Mouse (Mus musculus) cerebellum, postnatal 4 days (tissue): Measurements from ENCODE around the gene Cldn18.
A peak's percentile ranks its signal among the peaks of the same experiment; 100 is the strongest.

Experiments
- DNase-seq, 2 experiments: peaks; one replicate each; pipeline ENCODE4 v3.0.0; 2022; ENCODE audit warnings: low spot score in 2 of 2, mixed read lengths in 1 of 2

The Cldn18 gene

GRCm38 (mm10) chr9:99717134-99717533, at the start of gene Cldn18:
Gene Cldn18 (minus strand): TSS chr9:99717267.
- no peak for DNase-seq

- no peak for DNase-seq
Measured at GRCm38 (mm10) chr9:99763530-99763929, 46.5 kb upstream of the Cldn18 start.

- no peak for DNase-seq
Measured at GRCm38 (mm10) chr9:99750272-99750671, 33.2 kb upstream of the Cldn18 start.

- DNase-seq = no peak
Measured at GRCm38 (mm10) chr9:99748279-99748678, 31.2 kb upstream of the Cldn18 start.

- DNase-seq = no peak
Measured at GRCm38 (mm10) chr9:99747731-99748130, 30.7 kb upstream of the Cldn18 start.

GRCm38 (mm10) chr9:99744548-99744947, 27.5 kb upstream of the Cldn18 start:
- no peak for DNase-seq

GRCm38 (mm10) chr9:99729943-99730646, 13.0 kb upstream of the Cldn18 start:
- peak; percentile 70 to 79 for DNase-seq

- no peak for DNase-seq
Measured at GRCm38 (mm10) chr9:99727819-99728218, 10.8 kb upstream of the Cldn18 start.

GRCm38 (mm10) chr9:99725278-99725677, 8.2 kb upstream of the Cldn18 start:
- no peak for DNase-seq

- no peak for DNase-seq
Measured at GRCm38 (mm10) chr9:99720011-99720410, 2.9 kb upstream of the Cldn18 start.

- DNase-seq = no peak
Measured at GRCm38 (mm10) chr9:99710297-99710696, 6.8 kb downstream of the Cldn18 start.

- DNase-seq = no peak
Measured at GRCm38 (mm10) chr9:99709588-99710248, 7.3 kb downstream of the Cldn18 start.

- DNase-seq = no peak
Measured at GRCm38 (mm10) chr9:99707425-99708126, 9.5 kb downstream of the Cldn18 start.

GRCm38 (mm10) chr9:99706264-99706663, 10.8 kb downstream of the Cldn18 start:
- DNase-seq = no peak

- no peak for DNase-seq
Measured at GRCm38 (mm10) chr9:99703711-99704110, 13.4 kb downstream of the Cldn18 start.

GRCm38 (mm10) chr9:99702215-99702614, 14.9 kb downstream of the Cldn18 start:
- no peak for DNase-seq

GRCm38 (mm10) chr9:99701187-99701586, 15.9 kb downstream of the Cldn18 start:
- no peak for DNase-seq

- no peak for DNase-seq
Measured at GRCm38 (mm10) chr9:99699752-99700389, 17.2 kb downstream of the Cldn18 start.

GRCm38 (mm10) chr9:99694961-99695360, 22.1 kb downstream of the Cldn18 start:
- DNase-seq = no peak

GRCm38 (mm10) chr9:99690386-99690785, 26.7 kb downstream of the Cldn18 start:
- no peak for DNase-seq

GRCm38 (mm10) chr9:99689796-99690195, 27.3 kb downstream of the Cldn18 start:
- DNase-seq = no peak

- DNase-seq = no peak
Measured at GRCm38 (mm10) chr9:99685536-99686231, 31.4 kb downstream of the Cldn18 start.
